Mouse (Mus musculus): ENCODE measurements around the gene Crbn. TPM values are rescaled to one million over a fixed set of nuclear protein-coding genes. Genes with fewer than 3 reads are reported as not detected.

Crbn gene
- polyA plus RNA-seq, 1 experiment from 2014 or later = 35.6 TPM

DNA sequence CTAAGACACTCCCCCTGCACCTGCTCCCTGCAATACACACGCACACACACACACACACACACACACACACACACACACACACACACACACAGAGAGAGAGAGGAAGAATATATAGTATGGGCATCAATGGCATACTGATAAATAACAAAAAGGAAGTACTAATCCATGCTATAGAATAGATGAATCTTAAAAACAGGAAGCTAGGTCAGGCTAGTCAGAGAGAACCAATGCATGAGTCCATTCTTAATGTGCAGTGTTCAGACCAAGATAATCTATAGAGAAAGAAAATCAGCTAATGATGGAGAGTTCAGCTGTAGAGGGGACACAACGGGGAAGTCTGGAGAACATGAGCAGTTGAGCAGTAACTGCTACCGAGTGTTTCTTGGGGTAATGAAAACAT lies 41.6 kb downstream of the Crbn start:
- H3K4me2 ChIP-seq (replicated peaks; ENCODE audit: low read depth, low read length) = no peak overlapping the region
- WGBS = 73% methylated on average over 3 of the region's 3 CpGs
- H3K9ac ChIP-seq (replicated peaks; ENCODE audit: low read depth) = no peak overlapping the region
- no peak overlapping the region for H3K27ac ChIP-seq (ENCODE audit: low read length)
- H3K27me3 ChIP-seq (replicated peaks; ENCODE audit: insufficient read depth, low read length) = no peaks in the 10 kb centered on the region
- no peaks in the 10 kb centered on the region for H3K4me1 ChIP-seq (ENCODE audit: insufficient read depth, low read depth, low read length)
- no peaks in the 10 kb centered on the region for H3K36me3 ChIP-seq (ENCODE audit: insufficient read depth, low read length)
- no peak for TF ChIP-seq EP300 (IDR thresholded peaks at IDR 0.05)
- TF ChIP-seq CTCF (IDR thresholded peaks at IDR 0.05) = no peak
- ATAC-seq = no peak
- no peak overlapping the region for H3K4me3 ChIP-seq (ENCODE audit: low read depth, low read length)
- DNase-seq (ENCODE audit: low spot score) = no peak
- H3K9me3 ChIP-seq (ENCODE audit: low read length) = no peaks in the 10 kb centered on the region

DNA sequence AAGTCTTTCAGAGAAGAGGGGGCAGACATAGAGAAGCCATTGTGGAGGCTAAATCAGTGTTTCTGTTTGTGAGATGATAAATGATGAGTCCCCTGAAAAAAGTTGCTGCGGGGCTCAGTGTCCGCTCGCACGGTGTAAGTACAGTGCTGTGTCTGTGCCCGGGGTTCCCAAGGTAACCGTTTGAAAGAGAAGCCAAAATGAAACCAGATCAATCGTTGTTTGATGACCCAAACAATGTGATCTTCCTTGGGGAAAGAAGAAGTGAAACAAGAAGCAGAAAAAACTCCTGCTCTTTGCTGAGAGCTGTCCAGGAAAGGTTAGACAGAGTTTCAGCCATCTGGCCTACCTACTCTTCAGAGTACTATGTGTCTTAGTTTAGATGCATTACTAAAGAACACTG lies 49.6 kb downstream of the Crbn start:
- no peaks in the 10 kb centered on the region for H3K27me3 ChIP-seq (replicated peaks; ENCODE audit: insufficient read depth, low read length)
- no peak overlapping the region for H3K4me3 ChIP-seq (ENCODE audit: low read depth, low read length)
- no peak for ATAC-seq
- H3K9me3 ChIP-seq (ENCODE audit: low read length) = no peaks in the 10 kb centered on the region
- no peak overlapping the region for H3K27ac ChIP-seq (ENCODE audit: low read length)
- TF ChIP-seq EP300 (IDR thresholded peaks at IDR 0.05) (no peak), CTCF (IDR thresholded peaks at IDR 0.05) (no peak)
- H3K4me2 ChIP-seq (replicated peaks; ENCODE audit: low read depth, low read length) = no peak overlapping the region
- no peaks in the 10 kb centered on the region for H3K4me1 ChIP-seq (ENCODE audit: insufficient read depth, low read depth, low read length)
- H3K9ac ChIP-seq (replicated peaks; ENCODE audit: low read depth) = no peak overlapping the region
- H3K36me3 ChIP-seq (ENCODE audit: insufficient read depth, low read length) = no peaks in the 10 kb centered on the region
- DNase-seq (ENCODE audit: low spot score) = no peak
- WGBS = 78% methylated on average over 7 of the region's 7 CpGs

DNA sequence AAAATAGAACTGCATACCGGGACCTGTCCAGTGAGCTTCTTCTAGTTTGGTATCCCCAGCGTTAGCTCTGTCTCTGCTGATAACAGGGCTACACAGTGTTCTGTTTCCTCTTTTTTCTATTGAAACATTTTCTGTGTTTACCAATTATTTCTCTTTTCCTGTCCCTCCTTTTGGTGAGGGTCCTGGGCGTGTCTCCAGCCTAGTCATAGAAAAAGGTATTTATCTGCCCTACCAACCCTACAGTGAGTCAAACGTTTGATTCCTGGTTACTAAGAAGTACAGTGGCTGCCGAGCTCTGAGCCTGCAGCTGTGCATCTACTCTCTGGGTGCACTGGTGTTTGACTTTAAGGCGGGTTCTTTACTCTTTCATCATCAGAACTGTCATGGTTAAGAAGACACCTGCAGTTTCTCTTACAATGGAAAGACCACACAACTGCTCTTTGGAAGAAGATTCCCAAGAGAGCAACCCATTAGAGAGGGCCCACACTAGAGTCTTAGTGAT lies 50.9 kb downstream of the Crbn start, which contains the start of gene Il5ra:
Il5ra (minus strand) TSS at position 151 of the 502 bp plus-strand sequence.
- no peak for TF ChIP-seq CTCF (IDR thresholded peaks at IDR 0.05)
- TF ChIP-seq EP300 (IDR thresholded peaks at IDR 0.05) = no peak
- no peaks in the 10 kb centered on the region for H3K36me3 ChIP-seq (ENCODE audit: insufficient read depth, low read length)
- H3K4me1 ChIP-seq (ENCODE audit: insufficient read depth, low read depth, low read length) = no peaks in the 10 kb centered on the region
- no peak for DNase-seq (ENCODE audit: low spot score)
- WGBS = 50% methylated on average over 6 of the region's 6 CpGs
- no peak within 1 kb of the TSS for H3K27ac ChIP-seq (ENCODE audit: low read length)
- no peaks in the 10 kb centered on the region for H3K27me3 ChIP-seq (replicated peaks; ENCODE audit: insufficient read depth, low read length)
- no peak for ATAC-seq
- H3K4me3 ChIP-seq (ENCODE audit: low read depth, low read length) = no peak within 1 kb of the TSS
- no peak within 1 kb of the TSS for H3K4me2 ChIP-seq (replicated peaks; ENCODE audit: low read depth, low read length)
- no peaks in the 10 kb centered on the region for H3K9me3 ChIP-seq (ENCODE audit: low read length)
- no peak within 1 kb of the TSS for H3K9ac ChIP-seq (replicated peaks; ENCODE audit: low read depth)

DNA sequence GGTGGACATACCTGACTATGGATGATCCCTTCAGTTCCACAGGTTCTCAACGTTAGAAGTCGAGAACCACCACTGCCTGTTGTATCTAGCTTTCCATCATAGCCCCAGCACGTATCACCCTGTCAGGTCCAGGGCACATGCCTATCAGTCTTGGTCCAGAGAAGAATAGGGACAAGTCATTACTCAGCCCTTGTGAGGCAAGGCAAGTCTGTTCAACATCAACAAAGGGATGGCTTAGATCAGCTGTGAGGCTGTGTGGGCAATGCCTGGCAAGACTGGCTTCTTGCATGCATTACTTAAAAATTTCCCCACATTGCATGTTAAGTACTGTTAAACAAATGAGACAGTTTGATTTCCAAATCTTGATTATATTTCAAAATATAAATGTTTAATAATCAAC lies 52.1 kb downstream of the Crbn start:
- H3K9ac ChIP-seq (replicated peaks; ENCODE audit: low read depth) = no peak overlapping the region
- no peaks in the 10 kb centered on the region for H3K4me1 ChIP-seq (ENCODE audit: insufficient read depth, low read depth, low read length)
- H3K9me3 ChIP-seq (ENCODE audit: low read length) = no peaks in the 10 kb centered on the region
- DNase-seq (ENCODE audit: low spot score) = no peak
- no peak overlapping the region for H3K4me3 ChIP-seq (ENCODE audit: low read depth, low read length)
- no peak for ATAC-seq
- H3K27ac ChIP-seq (ENCODE audit: low read length) = no peak overlapping the region
- H3K36me3 ChIP-seq (ENCODE audit: insufficient read depth, low read length) = no peaks in the 10 kb centered on the region
- no peak overlapping the region for H3K4me2 ChIP-seq (replicated peaks; ENCODE audit: low read depth, low read length)
- 66% methylated on average over 3 of the region's 3 CpGs for WGBS
- H3K27me3 ChIP-seq (replicated peaks; ENCODE audit: insufficient read depth, low read length) = no peaks in the 10 kb centered on the region
- no peak for TF ChIP-seq EP300 (IDR thresholded peaks at IDR 0.05)
- TF ChIP-seq CTCF (IDR thresholded peaks at IDR 0.05) = no peak

DNA sequence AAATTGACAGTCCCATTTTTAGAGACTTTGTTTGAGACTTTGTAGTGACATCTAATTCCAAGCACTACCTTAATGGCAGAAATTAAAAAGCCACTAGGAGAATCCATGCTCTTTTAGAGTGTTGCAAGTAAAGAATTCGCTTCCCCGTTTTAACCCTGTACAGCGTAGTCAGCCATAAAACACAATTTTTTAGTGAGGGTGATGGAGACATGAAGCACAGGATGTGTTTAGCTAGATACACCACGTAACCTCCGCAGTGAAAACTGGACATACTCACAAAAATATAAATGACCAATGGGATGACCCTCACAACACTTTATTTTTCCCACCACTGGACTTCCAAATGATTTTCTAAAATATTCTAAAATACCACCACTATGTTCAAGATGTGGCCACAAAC lies 52.6 kb downstream of the Crbn start:
- Histone ChIP-seq H3K27ac (ENCODE audit: low read length) (no peak overlapping the region), H3K9me3 (ENCODE audit: low read length) (no peaks in the 10 kb centered on the region), H3K4me3 (ENCODE audit: low read depth, low read length) (no peak overlapping the region), H3K4me2 (replicated peaks; ENCODE audit: low read depth, low read length) (no peak overlapping the region), H3K9ac (replicated peaks; ENCODE audit: low read depth) (no peak overlapping the region), H3K36me3 (ENCODE audit: insufficient read depth, low read length) (no peaks in the 10 kb centered on the region), H3K27me3 (replicated peaks; ENCODE audit: insufficient read depth, low read length) (no peaks in the 10 kb centered on the region), H3K4me1 (ENCODE audit: insufficient read depth, low read depth, low read length) (no peaks in the 10 kb centered on the region)
- TF ChIP-seq CTCF (IDR thresholded peaks at IDR 0.05) (no peak), EP300 (IDR thresholded peaks at IDR 0.05) (no peak)
- no peak for ATAC-seq
- DNase-seq (ENCODE audit: low spot score) = no peak
- WGBS = 93% methylated on average over 5 of the region's 5 CpGs

DNA sequence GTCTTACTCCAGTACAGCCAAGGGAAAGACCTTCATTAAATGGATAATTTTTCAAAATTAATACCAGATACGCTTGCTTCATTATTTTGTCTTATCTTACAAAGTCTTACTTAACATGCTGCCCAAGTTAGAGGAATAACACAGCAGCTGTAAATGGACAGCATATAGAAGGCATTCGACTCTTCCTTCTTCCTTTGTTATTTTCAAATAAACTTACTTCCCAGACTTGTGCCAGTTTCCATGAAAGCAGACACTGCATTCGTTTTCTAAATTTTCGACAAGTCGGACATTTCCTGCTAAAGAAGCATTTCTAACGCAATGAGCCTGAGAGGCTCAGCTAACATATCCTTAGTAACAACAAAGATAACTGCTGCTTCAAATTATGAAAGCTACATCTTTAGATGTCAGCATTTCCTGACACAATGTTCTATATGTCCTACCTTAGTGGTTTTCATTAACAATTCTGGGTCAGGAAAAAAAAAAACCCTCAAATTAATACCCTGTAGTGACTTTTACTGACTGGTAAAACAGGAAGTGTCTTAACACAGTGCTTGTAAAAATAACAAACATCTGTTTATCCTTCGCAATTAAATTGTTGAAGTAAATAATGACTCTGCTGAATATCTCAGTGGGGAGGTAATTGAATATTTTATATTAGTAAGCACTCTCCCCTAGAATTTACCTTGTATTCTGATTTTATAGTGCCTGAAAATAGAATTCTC lies 54.0 kb downstream of the Crbn start:
- Histone ChIP-seq H3K9ac (replicated peaks; ENCODE audit: low read depth) (no peak overlapping the region), H3K9me3 (ENCODE audit: low read length) (no peaks in the 10 kb centered on the region), H3K27me3 (replicated peaks; ENCODE audit: insufficient read depth, low read length) (no peaks in the 10 kb centered on the region), H3K36me3 (ENCODE audit: insufficient read depth, low read length) (no peaks in the 10 kb centered on the region), H3K4me3 (ENCODE audit: low read depth, low read length) (no peak overlapping the region), H3K4me1 (ENCODE audit: insufficient read depth, low read depth, low read length) (no peaks in the 10 kb centered on the region), H3K27ac (ENCODE audit: low read length) (no peak overlapping the region), H3K4me2 (replicated peaks; ENCODE audit: low read depth, low read length) (no peak overlapping the region)
- DNase-seq (ENCODE audit: low spot score) = no peak
- TF ChIP-seq EP300 (IDR thresholded peaks at IDR 0.05) (no peak), CTCF (IDR thresholded peaks at IDR 0.05) (no peak)
- no peak for ATAC-seq
- 63% methylated on average over 7 of the region's 7 CpGs for WGBS

Data from lung, postnatal 0 days (tissue).